ENCODE assay signal across 7 mouse cellular contexts in the genomic region with DNA sequence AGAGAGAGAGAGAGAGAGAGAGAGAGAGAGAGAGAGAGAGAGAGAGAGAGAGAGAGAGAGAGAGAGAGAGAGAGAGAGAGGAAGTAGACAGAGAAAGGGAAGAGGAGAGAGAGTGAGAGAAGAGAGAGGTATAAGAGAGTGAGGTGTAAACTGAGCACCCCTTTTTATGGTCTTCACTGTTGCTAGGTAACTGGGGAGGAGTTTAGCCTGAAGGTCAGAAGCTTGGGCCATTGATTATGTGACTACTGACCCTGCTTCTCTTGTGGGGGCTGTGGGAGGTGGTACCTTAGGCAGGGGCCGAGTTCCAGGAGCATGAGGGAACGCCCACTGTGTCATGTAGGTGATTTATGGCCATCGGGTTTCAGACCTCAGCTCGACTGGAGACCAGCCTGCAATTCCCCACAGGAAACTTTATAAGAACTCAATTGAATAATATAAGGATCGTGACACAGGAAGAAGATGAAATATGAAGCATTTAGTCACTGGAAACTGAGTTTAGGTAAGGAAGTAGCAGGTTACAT.
A peak's percentile ranks its signal among the peaks of the same experiment; 100 is the strongest.
DNase-seq lines count a peak whose midpoint lies in the region; ATAC-seq lines count a peak whose summit lies in the region.
"Not testable (repeated sequence)": the region's sequence is repeated elsewhere in the genome, so short reads cannot be mapped to it uniquely, and the experiment has no call there.

No protein-coding gene starts in this region.

- not testable (repeated sequence) for H3K4me3 ChIP-seq in heart, embryonic 10.5 days; heart, embryonic 14.5 days (ENCODE audit: control insufficient read depth in 1 of 2, insufficient read depth in 1 of 2, low read depth in 1 of 2, low read length in 2 of 2); hindbrain, embryonic 16.5 days (ENCODE audit: low read length); kidney, embryonic 16.5 days (ENCODE audit: low read length); limb, embryonic 12.5 days (replicated peaks); neural tube, embryonic 11.5 days (ENCODE audit: low read depth, low read length)

- WGBS in heart, embryonic 10.5 days, result 45% methylated on average over 5 of the region's 5 CpGs
- WGBS in heart, embryonic 14.5 days, result 45% methylated on average over 5 of the region's 5 CpGs
- WGBS in hindbrain, embryonic 16.5 days, result 16% methylated on average over 5 of the region's 5 CpGs
- 4% methylated on average over 5 of the region's 5 CpGs for WGBS in kidney, embryonic 16.5 days
- 8% methylated on average over 5 of the region's 5 CpGs for WGBS in limb, embryonic 12.5 days
- 8% methylated on average over 5 of the region's 5 CpGs for WGBS in neural tube, embryonic 11.5 days

- H3K4me1 ChIP-seq in heart, embryonic 10.5 days, result peaks cover 29% of the 10 kb centered on the region
- H3K4me1 ChIP-seq in heart, embryonic 14.5 days (ENCODE audit: control insufficient read depth in 2 of 2, insufficient read depth in 2 of 2, low read length in 2 of 2), result peaks cover 7 to 11% of the 10 kb centered on the region in 2 experiments; a peak in 3 of 4 replicates
- H3K4me1 ChIP-seq in hindbrain, embryonic 16.5 days (ENCODE audit: control insufficient read depth, insufficient read depth, low read depth, low read length); neural tube, embryonic 11.5 days (ENCODE audit: control insufficient read depth, insufficient read depth, low read length): not testable (repeated sequence)
- H3K4me1 ChIP-seq in kidney, embryonic 16.5 days (ENCODE audit: insufficient read depth, low read length), result peaks cover 14% of the 10 kb centered on the region
- H3K4me1 ChIP-seq in limb, embryonic 12.5 days (replicated peaks), result peaks cover 14% of the 10 kb centered on the region

- DNase-seq in embryo, embryonic 10.5 days (ENCODE audit: low spot score), result peak; percentile 72
- DNase-seq in heart, embryonic 10.5 days (ENCODE audit: low spot score), result not testable (repeated sequence)
- peak; percentile 34 for DNase-seq in neural tube, embryonic 11.5 days (ENCODE audit: low spot score)

- not testable (repeated sequence) for ATAC-seq in heart, embryonic 14.5 days (ENCODE audit: insufficient number of reproducible peaks, insufficient read depth, low FRiP score, low read depth); limb, embryonic 12.5 days (ENCODE audit: insufficient number of reproducible peaks, insufficient read depth, low FRiP score, low TSS enrichment, low read depth); neural tube, embryonic 11.5 days (ENCODE audit: insufficient read depth, low FRiP score, low TSS enrichment)
- ATAC-seq in hindbrain, embryonic 16.5 days, result peak; percentile 37
- ATAC-seq in kidney, embryonic 16.5 days (ENCODE audit: low FRiP score, low TSS enrichment), result peak; percentile 62; the same call in 1 of the 2 replicates

- not testable (repeated sequence) for H3K9me3 ChIP-seq in heart, embryonic 10.5 days; heart, embryonic 14.5 days (ENCODE audit: control insufficient read depth, low read length); hindbrain, embryonic 16.5 days (ENCODE audit: control insufficient read depth, low read length); kidney, embryonic 16.5 days (ENCODE audit: low read length); limb, embryonic 12.5 days; neural tube, embryonic 11.5 days (ENCODE audit: control insufficient read depth, low read length)

- peak overlapping the region; percentile 86 for H3K27ac ChIP-seq in heart, embryonic 10.5 days
- peak overlapping the region; percentile 42 to 67; a peak in 3 of 4 replicates for H3K27ac ChIP-seq in heart, embryonic 14.5 days (replicated peaks in 1 of 2; ENCODE audit: control insufficient read depth in 1 of 2, insufficient read depth in 1 of 2, low read depth in 2 of 2, low read length in 2 of 2)
- H3K27ac ChIP-seq in hindbrain, embryonic 16.5 days (ENCODE audit: low read depth, low read length); kidney, embryonic 16.5 days (ENCODE audit: low read length); limb, embryonic 12.5 days; neural tube, embryonic 11.5 days (ENCODE audit: low read depth, low read length): not testable (repeated sequence)

- not testable (repeated sequence) for H3K36me3 ChIP-seq in heart, embryonic 10.5 days; heart, embryonic 14.5 days (ENCODE audit: control insufficient read depth, insufficient read depth, low read length); hindbrain, embryonic 16.5 days (ENCODE audit: control insufficient read depth, insufficient read depth, low read length); kidney, embryonic 16.5 days (ENCODE audit: insufficient read depth, low read length); limb, embryonic 12.5 days; neural tube, embryonic 11.5 days (ENCODE audit: control insufficient read depth, insufficient read depth, low read length)

- not testable (repeated sequence) for H3K9ac ChIP-seq in heart, embryonic 14.5 days (ENCODE audit: low read length); hindbrain, embryonic 16.5 days (ENCODE audit: low read depth, low read length); kidney, embryonic 16.5 days (replicated peaks; ENCODE audit: low read length); limb, embryonic 12.5 days (replicated peaks); neural tube, embryonic 11.5 days (ENCODE audit: low read length)

- not testable (repeated sequence) for H3K4me2 ChIP-seq in heart, embryonic 14.5 days (ENCODE audit: low read length); hindbrain, embryonic 16.5 days (ENCODE audit: low read length); kidney, embryonic 16.5 days (replicated peaks; ENCODE audit: low read depth, low read length); neural tube, embryonic 11.5 days (ENCODE audit: low read depth)
- peak overlapping the region; percentile 40 for H3K4me2 ChIP-seq in limb, embryonic 12.5 days

- H3K27me3 ChIP-seq in heart, embryonic 10.5 days (ENCODE audit: insufficient read depth, poor library complexity, severe bottlenecking); heart, embryonic 14.5 days (ENCODE audit: control insufficient read depth, insufficient read depth, low read length); hindbrain, embryonic 16.5 days (replicated peaks; ENCODE audit: control insufficient read depth, insufficient read depth, low read length); kidney, embryonic 16.5 days (ENCODE audit: insufficient read depth, low read length); limb, embryonic 12.5 days; neural tube, embryonic 11.5 days (ENCODE audit: control insufficient read depth, insufficient read depth, low read length): not testable (repeated sequence)
